Mouse (Mus musculus): ENCODE measurements around the gene Tmco3.

DNA sequence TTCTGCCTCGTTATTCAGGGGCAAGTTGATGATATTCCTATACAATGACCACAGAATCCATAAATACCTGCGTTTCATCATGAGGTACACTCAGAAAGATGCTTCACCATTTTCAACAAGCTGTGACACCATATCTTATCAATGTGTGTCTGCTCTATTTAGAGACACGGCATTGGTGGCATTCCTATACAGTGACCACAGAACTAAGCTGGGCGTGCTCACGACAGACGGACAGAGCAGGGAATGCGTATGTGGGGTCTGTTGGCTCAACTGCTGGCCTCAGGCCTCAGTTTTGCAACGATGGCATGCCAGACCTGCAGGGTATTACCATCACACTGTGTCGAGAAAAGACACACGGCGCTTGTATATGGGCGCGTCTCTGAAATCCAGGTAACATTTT lies 35.2 kb upstream of the Tmco3 start:
- TF ChIP-seq E2F4 (IDR thresholded peaks at IDR 0.05; ENCODE audit: insufficient read depth) (no peak), SRF (IDR thresholded peaks at IDR 0.05; ENCODE audit: control insufficient read depth, insufficient read length, low read depth) (no peak), POLR2A (IDR thresholded peaks at IDR 0.05; ENCODE audit: insufficient read length, low read depth) (no peak), POLR2AphosphoS2 (IDR thresholded peaks at IDR 0.05; ENCODE audit: insufficient read length, low read depth) (no peak), CEBPB (IDR thresholded peaks at IDR 0.05; ENCODE audit: insufficient read depth, poor library complexity, severe bottlenecking) (no peak), USF1 (IDR thresholded peaks at IDR 0.05; ENCODE audit: low read depth) (no peak)
